11 mouse cellular contexts compared by ENCODE assay signal in genomic region chr6:6879371-6880325, GRCm38 (mm10). TPM values are rescaled to one million over a fixed set of nuclear protein-coding genes. Genes with fewer than 3 reads are reported as not detected.
DNase-seq lines count a peak whose midpoint lies in the region; ATAC-seq and TF ChIP-seq lines count a peak whose summit lies in the region.
"Had no signal": no experiment of that assay in that cellular context is flagged by ENCODE, and none has a peak within 500 bp of the region (broad histone marks: within the 10 kb centered on the region; RNA-seq: fewer than 3 reads in every experiment).

No protein-coding gene starts in this region.

- no peak overlapping the region for H3K27ac ChIP-seq in heart, embryonic 15.5 days
- no peak overlapping the region for H3K27ac ChIP-seq in ES-Bruce4 (ENCODE audit: insufficient read depth, low read length)
- peak overlapping the region; percentile 44 for H3K27ac ChIP-seq in embryonic facial prominence, embryonic 11.5 days (replicated peaks; ENCODE audit: low read depth, low read length)
- peak overlapping the region; percentile 39; the same call in 1 of the 2 replicates for H3K27ac ChIP-seq in limb, embryonic 13.5 days

- no peak for TF ChIP-seq CTCF in ES-Bruce4 (IDR thresholded peaks at IDR 0.05; ENCODE audit: low read depth, low read length)

- no peak for TF ChIP-seq POLR2A in ES-Bruce4 (IDR thresholded peaks at IDR 0.05; ENCODE audit: insufficient read depth, low read length)

- WGBS in heart, embryonic 15.5 days = 9% methylated on average over 44 of the region's 44 CpGs
- 1% methylated on average over 44 of the region's 44 CpGs for whole genome bisulfite sequencing in embryonic facial prominence, embryonic 11.5 days
- 3% methylated on average over 44 of the region's 44 CpGs for WGBS in limb, embryonic 13.5 days

- peaks cover 95% of the 10 kb centered on the region for H3K27me3 ChIP-seq in heart, embryonic 15.5 days
- peaks cover 52% of the 10 kb centered on the region for H3K27me3 ChIP-seq in ES-Bruce4 (ENCODE audit: control insufficient read depth, insufficient read depth, low read length, poor library complexity, severe bottlenecking)
- peaks cover 36% of the 10 kb centered on the region for H3K27me3 ChIP-seq in embryonic facial prominence, embryonic 11.5 days (ENCODE audit: control insufficient read depth, insufficient read depth, low read length)
- peaks cover 82% of the 10 kb centered on the region for H3K27me3 ChIP-seq in limb, embryonic 13.5 days

- no peaks in the 10 kb centered on the region for H3K9me3 ChIP-seq in heart, embryonic 15.5 days (replicated peaks)
- H3K9me3 ChIP-seq in ES-Bruce4 (replicated peaks; ENCODE audit: control insufficient read depth, insufficient read depth, low read length, poor library complexity, severe bottlenecking) = peaks cover 6% of the 10 kb centered on the region; the same call in 1 of the 2 replicates
- H3K9me3 ChIP-seq in embryonic facial prominence, embryonic 11.5 days (replicated peaks; ENCODE audit: control insufficient read depth, low read length) = no peaks in the 10 kb centered on the region
- H3K9me3 ChIP-seq in limb, embryonic 13.5 days = no peaks in the 10 kb centered on the region
- H3K9me3 ChIP-seq: megakaryocyte, embryonic 14.5 days had no signal

- H3K36me3 ChIP-seq in heart, embryonic 15.5 days = no peaks in the 10 kb centered on the region
- H3K36me3 ChIP-seq in ES-Bruce4 (ENCODE audit: control insufficient read depth, insufficient read depth, low read length, poor library complexity, severe bottlenecking) = no peaks in the 10 kb centered on the region
- H3K36me3 ChIP-seq in embryonic facial prominence, embryonic 11.5 days (replicated peaks; ENCODE audit: control insufficient read depth, insufficient read depth, low read depth, low read length) = no peaks in the 10 kb centered on the region
- no peaks in the 10 kb centered on the region for H3K36me3 ChIP-seq in limb, embryonic 13.5 days

- peak overlapping the region; percentile 93 for H3K4me2 ChIP-seq in heart, embryonic 15.5 days
- H3K4me2 ChIP-seq in embryonic facial prominence, embryonic 11.5 days (ENCODE audit: low read depth, low read length) = peak overlapping the region; percentile 40
- H3K4me2 ChIP-seq in limb, embryonic 13.5 days (replicated peaks) = peak overlapping the region; percentile 90

- H3K4me3 ChIP-seq in heart, embryonic 15.5 days = 0 out of 2 replicates have a peak overlapping the region, but pooled peaks have one; percentile 60
- H3K4me3 ChIP-seq in ES-Bruce4 (ENCODE audit: low read depth, low read length) = peak overlapping the region; percentile 39; the same call in 1 of the 2 replicates
- H3K4me3 ChIP-seq in embryonic facial prominence, embryonic 11.5 days (ENCODE audit: low read depth, low read length) = peak overlapping the region; percentile 66
- H3K4me3 ChIP-seq in limb, embryonic 13.5 days = peak overlapping the region; percentile 71
- H3K4me3 ChIP-seq: megakaryocyte, embryonic 14.5 days had no signal

- H3K9ac ChIP-seq in heart, embryonic 15.5 days = no peak overlapping the region
- no peak overlapping the region for H3K9ac ChIP-seq in ES-Bruce4 (ENCODE audit: low read depth, poor library complexity, severe bottlenecking)
- H3K9ac ChIP-seq in embryonic facial prominence, embryonic 11.5 days (replicated peaks; ENCODE audit: low read length) = peak overlapping the region; percentile 82
- peak overlapping the region; percentile 88 for H3K9ac ChIP-seq in limb, embryonic 13.5 days

- H3K4me1 ChIP-seq in heart, embryonic 15.5 days (replicated peaks) = peaks cover 33% of the 10 kb centered on the region
- H3K4me1 ChIP-seq in ES-Bruce4 (ENCODE audit: control insufficient read depth, insufficient read depth, low read length) = peaks cover 2% of the 10 kb centered on the region
- peaks cover 2% of the 10 kb centered on the region; the same call in 1 of the 2 replicates for H3K4me1 ChIP-seq in embryonic facial prominence, embryonic 11.5 days (ENCODE audit: control insufficient read depth, insufficient read depth, low read length)
- peaks cover 40% of the 10 kb centered on the region for H3K4me1 ChIP-seq in limb, embryonic 13.5 days

- no peak for ATAC-seq in heart, embryonic 15.5 days (replicated peaks; ENCODE audit: insufficient number of reproducible peaks, insufficient read depth, low FRiP score, low read depth)
- ATAC-seq in embryonic facial prominence, embryonic 11.5 days (replicated peaks; ENCODE audit: insufficient number of reproducible peaks, low FRiP score, low TSS enrichment, low read depth) = no peak
- no peak for ATAC-seq in limb, embryonic 13.5 days (ENCODE audit: low FRiP score, low read depth)
- no peak for ATAC-seq in erythroblast, adult 5-6 weeks (replicated peaks; ENCODE audit: low FRiP score, poor library complexity, severe bottlenecking)

- no peak for TF ChIP-seq EP300 in ES-Bruce4 (IDR thresholded peaks at IDR 0.05; ENCODE audit: insufficient read depth, low read depth, low read length)

- DNase-seq in heart, postnatal 25 days (ENCODE audit: low spot score) = no peak
- peak; percentile 41 for DNase-seq in embryonic facial prominence, embryonic 11.5 days (ENCODE audit: low spot score)
- DNase-seq in c-Kit-positive CD71-positive TER-119-positive erythroid progenitor cells, embryonic 14.5 days (ENCODE audit: low spot score) = no peak
- no peak for DNase-seq in cerebellum, postnatal 4 days (ENCODE audit: low spot score in 2 of 2)
- DNase-seq: adrenal gland, adult 8-10 months had no signal

- intact Hi-C loops in heart, postnatal 25 days (cut with DNase I) = loop anchor here (10.0 kb wide), 1 partner anchor 575 kb away; no protein-coding TSS in a partner anchor

RNA-seq across cellular contexts. Expression of gene Dlx5, which starts 2.2 kb away (rescaled TPM):
- 1.0 and 1.3 TPM in 2 replicates for polyA plus RNA-seq in heart, embryonic 15.5 days (2015; fragmentation: Nextera tagmentation; extraction: Ambion mirVana)
- under 1 TPM in 1 of 2 experiments, not detected in 1; 0.34 TPM for total RNA-seq in heart, postnatal 25 days (2021)
- 0.42 TPM in 1 of 2 replicates, not detected in the other for polyA plus RNA-seq in ES-Bruce4 (2011; ENCODE audit: insufficient read depth, insufficient read length, low read depth, missing spikeins)
- polyA plus RNA-seq in embryonic facial prominence, embryonic 11.5 days (2014; fragmentation: Nextera tagmentation; extraction: Ambion mirVana) = 54.5 and 63.8 TPM in 2 replicates
- polyA plus RNA-seq in limb, embryonic 13.5 days (2015; fragmentation: Nextera tagmentation; extraction: Ambion mirVana) = 30.7 and 41.3 TPM in 2 replicates
- total RNA-seq in erythroblast, adult 5-6 weeks (2015; ENCODE audit: low replicate concordance) = not detected in 2 replicates
- not detected in 2 replicates for total RNA-seq in erythroblast, adult 5-6 weeks (2017; ENCODE audit: low replicate concordance)

RNA-seq across cellular contexts. Expression of gene Dlx6, which starts 16.5 kb away (rescaled TPM):
- 0.19 TPM in 1 of 2 replicates, not detected in the other for polyA plus RNA-seq in heart, embryonic 15.5 days (2015; fragmentation: Nextera tagmentation; extraction: Ambion mirVana)
- total RNA-seq in heart, postnatal 25 days (2021) = not detected
- 0.30 TPM in 1 of 2 replicates, not detected in the other for polyA plus RNA-seq in ES-Bruce4 (2011; ENCODE audit: insufficient read depth, insufficient read length, low read depth, missing spikeins)
- 3.2 and 5.1 TPM in 2 replicates for polyA plus RNA-seq in embryonic facial prominence, embryonic 11.5 days (2014; fragmentation: Nextera tagmentation; extraction: Ambion mirVana)
- 1.5 and 2.7 TPM in 2 replicates for polyA plus RNA-seq in limb, embryonic 13.5 days (2015; fragmentation: Nextera tagmentation; extraction: Ambion mirVana)
- total RNA-seq in erythroblast, adult 5-6 weeks (2015; ENCODE audit: low replicate concordance) = not detected in 2 replicates
- total RNA-seq in erythroblast, adult 5-6 weeks (2017; ENCODE audit: low replicate concordance) = not detected in 2 replicates
- polyA plus RNA-seq: gonadal fat pad, adult 2 months had no signal

Comparison
In these comparisons a context has a peak if more than half of its experiments do, and no peak if none do; other contexts are left out.
1. H3K27ac ChIP-seq: peak in embryonic facial prominence, embryonic 11.5 days (single experiment) and limb, embryonic 13.5 days (single experiment); none in heart, embryonic 15.5 days (single experiment) and ES-Bruce4 (single experiment).
2. H3K4me2 ChIP-seq: peak in every context shown above with its lines; median percentile 93 in heart, embryonic 15.5 days; 90 in limb, embryonic 13.5 days; 40 in embryonic facial prominence, embryonic 11.5 days.
3. H3K9ac ChIP-seq: peak in embryonic facial prominence, embryonic 11.5 days (single experiment) and limb, embryonic 13.5 days (single experiment); none in heart, embryonic 15.5 days (single experiment) and ES-Bruce4 (single experiment).
4. RNA of gene Dlx5, which starts 2.2 kb away (polyA plus RNA-seq): 54.5 to 63.8 TPM in embryonic facial prominence, embryonic 11.5 days and 30.7 to 41.3 TPM in limb, embryonic 13.5 days; 1.0 to 1.3 TPM in heart, embryonic 15.5 days and 0.42 TPM in ES-Bruce4; every median in the first group is over 10 times any median in the second.
5. Peak in every context shown above with its lines, with median percentiles within 50 percentile points of each other: H3K4me3 ChIP-seq.